Mouse (Mus musculus) forebrain, postnatal 0 days (tissue): ENCODE measurements at regions not wholly inside any gene's neighbourhood (a gene's known extent, or its start where the extent isn't known, plus 50 kb on each side); places are given as distances from the start of the nearest gene placed in this dataset.

Source experiments
- ATAC-seq: fragments of 200-750 bp; cut with Nextera tagmentation; 2 replicates; pipeline ENCODE4 v1.8.0; 2017; ENCODE audit warnings: mild to moderate bottlenecking, moderate library complexity
- DNase-seq: peaks from one replicate; pipeline ENCODE4 v3.0.0-alpha.2; 2015
- H3K27ac ChIP-seq: fragments of 300-500 bp; sonication (generic); 2 replicates; pipeline ENCODE4 v1.5.1; 2014; ENCODE audit warnings: low read depth, mild to moderate bottlenecking, antibody characterized with exemption, low read length, moderate library complexity, mixed read lengths
- H3K27me3 ChIP-seq: fragments of 300-500 bp; sonication (generic); 2 replicates; pipeline ENCODE4 v1.6.1; 2014; ENCODE audit warnings: mild to moderate bottlenecking, low read length, mixed read lengths; ENCODE audit not compliant: insufficient read depth
- H3K36me3 ChIP-seq: fragments of 300-500 bp; sonication (generic); 2 replicates; pipeline ENCODE4 v1.6.1; 2014; ENCODE audit warnings: mild to moderate bottlenecking, moderate library complexity; ENCODE audit not compliant: insufficient read depth
- H3K4me1 ChIP-seq: fragments of 300-500 bp; sonication (generic); 2 replicates; pipeline ENCODE4 v1.6.1; 2014; ENCODE audit warnings: antibody characterized with exemption; ENCODE audit not compliant: insufficient read depth
- H3K4me2 ChIP-seq: fragments of 300-500 bp; sonication (generic); 2 replicates; pipeline ENCODE4 v1.6.1; 2014; ENCODE audit warnings: low read depth, mild to moderate bottlenecking, moderate library complexity
- H3K4me3 ChIP-seq: fragments of 300-500 bp; sonication (generic); 2 replicates; pipeline ENCODE4 v1.5.1; 2014; ENCODE audit warnings: low read depth, low read length, mixed read lengths
- H3K9ac ChIP-seq: fragments of 300-500 bp; sonication (generic); 2 replicates; pipeline ENCODE4 v1.6.1; 2014; ENCODE audit warnings: mild to moderate bottlenecking
- H3K9me3 ChIP-seq: fragments of 300-500 bp; sonication (generic); 2 replicates; pipeline ENCODE4 v1.6.1; 2016; ENCODE audit warnings: low read length
- CTCF ChIP-seq: sonication (generic); IDR thresholded peaks from 2 replicates; pipeline ENCODE4 v1.5.1; 2016; ENCODE audit warnings: antibody characterized with exemption, control low read depth, low read depth
- WGBS: fragments of 180-500 bp; shearing (Covaris S2); extraction: QIAGEN DNeasy Blood & Tissue Kit; methylation state at CpG from one replicate; pipeline ENCODE4 v1.1.7; 2014; 5-methylcytosine and 5-hydroxymethylcytosine counted together

DNA sequence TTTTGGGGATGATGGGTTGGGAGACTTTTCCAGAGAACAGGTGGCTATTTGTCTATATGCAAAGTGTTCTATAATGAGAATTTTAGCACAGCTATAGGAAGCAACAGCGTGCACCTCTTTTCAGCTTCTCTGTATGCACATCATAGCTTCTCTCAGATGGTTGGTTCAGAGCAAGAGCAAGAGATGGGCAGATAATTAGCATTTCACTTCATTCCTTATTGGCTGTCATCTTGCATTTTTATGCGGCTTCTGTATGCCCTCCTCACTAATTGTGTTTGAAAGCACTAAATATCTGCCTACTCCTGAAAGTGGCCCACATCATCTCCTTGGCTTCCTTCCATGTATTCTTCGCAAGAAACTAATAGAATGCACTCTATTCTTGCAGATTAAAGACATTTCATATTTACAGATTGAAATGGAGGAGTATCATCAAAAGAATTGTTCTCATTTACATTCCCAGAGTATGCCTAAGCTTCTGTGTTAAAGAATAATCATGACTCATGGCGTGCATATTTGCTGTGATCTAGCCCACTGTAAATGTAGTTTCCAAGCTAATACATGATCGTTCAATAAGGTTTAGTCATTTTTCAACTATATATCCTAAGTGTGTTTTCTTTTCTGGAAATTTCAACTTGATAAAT, 934.9 kb upstream of the Jmjd1c start:
- WGBS: 45% methylated on average over 5 of the region's 5 CpGs
- no peaks in the 10 kb centered on the region for H3K4me1 ChIP-seq
- no peak overlapping the region for H3K4me3 ChIP-seq
- H3K36me3 ChIP-seq: no peaks in the 10 kb centered on the region
- H3K9ac ChIP-seq: no peak overlapping the region
- H3K4me2 ChIP-seq: no peak overlapping the region
- no peaks in the 10 kb centered on the region for H3K9me3 ChIP-seq
- no peak for DNase-seq
- H3K27me3 ChIP-seq: no peaks in the 10 kb centered on the region
- H3K27ac ChIP-seq: no peak overlapping the region
- no peak for TF ChIP-seq CTCF
- no peak for ATAC-seq

DNA sequence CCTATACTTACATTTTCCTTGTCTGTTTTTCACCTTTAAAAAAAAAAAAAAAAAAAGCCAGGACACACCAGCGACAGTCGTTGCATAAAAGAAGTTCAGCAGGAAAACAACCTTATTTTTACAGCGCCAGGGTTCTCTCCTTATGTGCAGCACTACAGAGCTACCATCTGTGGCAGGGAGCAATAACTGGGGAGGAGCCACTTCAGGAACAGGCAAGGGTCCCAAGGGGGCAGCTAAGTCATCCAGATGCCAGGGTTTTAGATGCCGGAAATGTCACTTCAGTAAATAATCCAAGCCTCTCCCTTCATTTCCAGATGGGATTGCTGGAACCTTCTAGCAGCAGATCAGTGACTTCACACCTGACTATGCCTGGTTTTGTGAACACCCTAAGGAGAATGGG, 923.1 kb upstream of the Jmjd1c start:
- TF ChIP-seq CTCF: no peak
- no peak overlapping the region for H3K9ac ChIP-seq
- H3K27me3 ChIP-seq: no peaks in the 10 kb centered on the region
- DNase-seq (no peak), ATAC-seq (no peak)
- H3K9me3 ChIP-seq: no peaks in the 10 kb centered on the region
- no peak overlapping the region for H3K4me3 ChIP-seq
- H3K36me3 ChIP-seq: no peaks in the 10 kb centered on the region
- no peak overlapping the region for H3K4me2 ChIP-seq
- H3K4me1 ChIP-seq: no peaks in the 10 kb centered on the region
- H3K27ac ChIP-seq: no peak overlapping the region
- WGBS: 80% methylated on average over 4 of the region's 4 CpGs

DNA sequence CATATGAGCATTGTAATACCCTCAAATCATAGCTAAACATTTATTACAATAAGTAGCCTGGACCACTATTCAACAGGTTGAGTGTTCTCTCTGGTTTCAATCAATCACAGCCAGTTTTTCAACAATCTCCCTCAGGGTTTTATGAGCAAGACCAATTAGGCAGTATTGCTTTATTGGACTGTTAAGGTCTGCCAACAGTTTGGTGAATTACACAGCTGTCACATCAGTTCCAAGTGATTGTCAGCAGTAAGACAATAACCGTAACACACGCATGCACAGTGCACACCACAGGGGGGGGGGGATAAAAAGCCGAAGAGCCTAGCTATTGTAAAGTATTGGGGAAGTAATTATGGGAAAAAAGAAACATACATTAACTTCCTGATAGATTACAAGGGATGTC, 918.6 kb upstream of the Jmjd1c start:
- Histone ChIP-seq H3K4me1 (no peaks in the 10 kb centered on the region), H3K9me3 (no peaks in the 10 kb centered on the region), H3K27me3 (no peaks in the 10 kb centered on the region), H3K27ac (no peak overlapping the region), H3K9ac (no peak overlapping the region), H3K36me3 (no peaks in the 10 kb centered on the region), H3K4me2 (no peak overlapping the region), H3K4me3 (no peak overlapping the region)
- WGBS: 30% methylated on average over 3 of the region's 3 CpGs
- ATAC-seq (peak; percentile 32; the same call in 1 of the 2 replicates), DNase-seq (no peak)
- TF ChIP-seq CTCF: no peak

GRCm38 (mm10) chr10:66181231-66181630, 914.7 kb upstream of the Jmjd1c start:
- no peaks in the 10 kb centered on the region for H3K36me3 ChIP-seq
- H3K27ac ChIP-seq: no peak overlapping the region
- no peak for TF ChIP-seq CTCF
- no peaks in the 10 kb centered on the region for H3K27me3 ChIP-seq
- no peaks in the 10 kb centered on the region for H3K4me1 ChIP-seq
- no peaks in the 10 kb centered on the region for H3K9me3 ChIP-seq
- DNase-seq: no peak
- ATAC-seq: no peak
- no peak overlapping the region for H3K4me2 ChIP-seq
- H3K4me3 ChIP-seq: no peak overlapping the region
- H3K9ac ChIP-seq: no peak overlapping the region
- 64% methylated on average over 2 of the region's 2 CpGs for WGBS

- peak; percentile 51 for DNase-seq
- Histone ChIP-seq H3K9me3 (no peaks in the 10 kb centered on the region), H3K4me3 (no peak overlapping the region), H3K27ac (no peak overlapping the region), H3K9ac (no peak overlapping the region), H3K27me3 (no peaks in the 10 kb centered on the region), H3K4me2 (no peak overlapping the region), H3K36me3 (no peaks in the 10 kb centered on the region), H3K4me1 (no peaks in the 10 kb centered on the region)
- ATAC-seq: no peak; the same call in 1 of the 2 replicates
- TF ChIP-seq CTCF: no peak
- 71% methylated on average over 2 of the region's 2 CpGs for WGBS
Observed at GRCm38 (mm10) chr10:66183069-66183468, 912.9 kb upstream of the Jmjd1c start.

- Histone ChIP-seq H3K9me3 (no peaks in the 10 kb centered on the region), H3K27me3 (no peaks in the 10 kb centered on the region), H3K4me3 (no peak overlapping the region), H3K9ac (no peak overlapping the region), H3K27ac (no peak overlapping the region), H3K36me3 (no peaks in the 10 kb centered on the region), H3K4me1 (no peaks in the 10 kb centered on the region), H3K4me2 (no peak overlapping the region)
- DNase-seq (no peak), ATAC-seq (no peak)
- no peak for TF ChIP-seq CTCF
- WGBS: 54% methylated on average over 1 of the region's 1 CpGs
Observed at GRCm38 (mm10) chr10:66187038-66187437, 908.9 kb upstream of the Jmjd1c start.

GRCm38 (mm10) chr10:66201115-66201514, 894.8 kb upstream of the Jmjd1c start:
- no peak for ATAC-seq
- WGBS: 50% methylated on average over 4 of the region's 4 CpGs
- no peak for DNase-seq

More at GRCm38 (mm10) chr10:66201115-66201514, 894.8 kb upstream of the Jmjd1c start:
- TF ChIP-seq CTCF: no peak
- no peaks in the 10 kb centered on the region for H3K9me3 ChIP-seq
- no peak overlapping the region for H3K4me3 ChIP-seq
- no peak overlapping the region for H3K9ac ChIP-seq
- no peaks in the 10 kb centered on the region for H3K27me3 ChIP-seq
- no peak overlapping the region for H3K27ac ChIP-seq
- no peak overlapping the region for H3K4me2 ChIP-seq
- no peaks in the 10 kb centered on the region for H3K4me1 ChIP-seq
- no peaks in the 10 kb centered on the region for H3K36me3 ChIP-seq
